ENCODE assay signal across 8 mouse cellular contexts in genomic region chr7:84150361-84151000, GRCm38 (mm10). TPM values are rescaled to one million over a fixed set of nuclear protein-coding genes. Genes with fewer than 3 reads are reported as not detected.
DNase-seq lines count a peak whose midpoint lies in the region; ATAC-seq and TF ChIP-seq lines count a peak whose summit lies in the region.

No protein-coding gene starts in this region.

- H3K4me2 ChIP-seq in lung, postnatal 0 days (replicated peaks; ENCODE audit: low read depth, low read length) = peak overlapping the region; percentile 83
- H3K4me2 ChIP-seq in forebrain, embryonic 11.5 days (ENCODE audit: low read depth, low read length, severe bottlenecking) = peak overlapping the region; percentile 70
- peak overlapping the region; percentile 93 for H3K4me2 ChIP-seq in limb, embryonic 12.5 days

- intact Hi-C loops in gastrocnemius, postnatal 36 days (cut with DNase I) = no loop called here

- no peaks in the 10 kb centered on the region for H3K36me3 ChIP-seq in lung, postnatal 0 days (ENCODE audit: insufficient read depth, low read length)
- H3K36me3 ChIP-seq in forebrain, embryonic 11.5 days (ENCODE audit: control insufficient read depth, insufficient read depth, low read length) = peaks cover 3% of the 10 kb centered on the region; the same call in 1 of the 2 replicates
- H3K36me3 ChIP-seq in limb, embryonic 12.5 days = 0 out of 2 replicates have a peak, but pooled peaks cover 7% of the 10 kb centered on the region

- TF ChIP-seq POLR2A in olfactory bulb, adult 2 months (IDR thresholded peaks at IDR 0.05; ENCODE audit: insufficient read depth, low read depth, low read length) = no peak

- no peaks in the 10 kb centered on the region for H3K9me3 ChIP-seq in lung, postnatal 0 days (ENCODE audit: low read length)
- H3K9me3 ChIP-seq in forebrain, embryonic 11.5 days (ENCODE audit: control insufficient read depth, low read length) = no peaks in the 10 kb centered on the region
- no peaks in the 10 kb centered on the region for H3K9me3 ChIP-seq in limb, embryonic 12.5 days

- peak overlapping the region; percentile 82 for H3K9ac ChIP-seq in lung, postnatal 0 days (replicated peaks; ENCODE audit: low read depth)
- peak overlapping the region; percentile 96 for H3K9ac ChIP-seq in forebrain, embryonic 11.5 days (ENCODE audit: low read length)
- peak overlapping the region; percentile 94 for H3K9ac ChIP-seq in limb, embryonic 12.5 days (replicated peaks)

- peak overlapping the region; percentile 96 for H3K4me3 ChIP-seq in lung, postnatal 0 days (ENCODE audit: low read depth, low read length)
- H3K4me3 ChIP-seq in forebrain, embryonic 11.5 days (ENCODE audit: low read depth, low read length) = peak overlapping the region; percentile 84
- H3K4me3 ChIP-seq in limb, embryonic 12.5 days (replicated peaks) = peak overlapping the region; percentile 91
- peak overlapping the region; percentile 73 for H3K4me3 ChIP-seq in olfactory bulb, adult 2 months (ENCODE audit: insufficient read depth, low read depth, low read length)

- no peaks in the 10 kb centered on the region for H3K27me3 ChIP-seq in lung, postnatal 0 days (replicated peaks; ENCODE audit: insufficient read depth, low read length)
- H3K27me3 ChIP-seq in forebrain, embryonic 11.5 days (ENCODE audit: control insufficient read depth, insufficient read depth, low read length) = no peaks in the 10 kb centered on the region
- H3K27me3 ChIP-seq in limb, embryonic 12.5 days = no peaks in the 10 kb centered on the region

- peak; percentile 54 for DNase-seq in lung, postnatal 0 days (ENCODE audit: low spot score)
- DNase-seq in lung, adult 18-20 months = no peak
- no peak for DNase-seq in forebrain, embryonic 11.5 days (ENCODE audit: low spot score)
- DNase-seq in retina, postnatal 1 day = no peak
- DNase-seq in frontal cortex, postnatal 25 days (ENCODE audit: low spot score in 2 of 2) = no peak
- no peak for DNase-seq in gastrocnemius, postnatal 36 days

- no peak for ATAC-seq in lung, postnatal 0 days
- no peak for ATAC-seq in forebrain, embryonic 11.5 days (replicated peaks; ENCODE audit: low FRiP score)
- ATAC-seq in limb, embryonic 12.5 days (ENCODE audit: insufficient number of reproducible peaks, insufficient read depth, low FRiP score, low TSS enrichment, low read depth) = no peak

- WGBS in lung, postnatal 0 days = 5% methylated on average over 13 of the region's 13 CpGs
- 13% methylated on average over 13 of the region's 13 CpGs for WGBS in forebrain, embryonic 11.5 days
- 10% methylated on average over 13 of the region's 13 CpGs for WGBS in limb, embryonic 12.5 days
- 12% methylated on average over 13 of the region's 13 CpGs for WGBS in olfactory bulb, adult 2 months

- TF ChIP-seq CTCF in lung, postnatal 0 days (IDR thresholded peaks at IDR 0.05) = no peak
- TF ChIP-seq CTCF in olfactory bulb, adult 2 months (IDR thresholded peaks at IDR 0.05; ENCODE audit: insufficient read depth, low read depth, low read length) = no peak

- H3K4me1 ChIP-seq in lung, postnatal 0 days (ENCODE audit: insufficient read depth, low read depth, low read length) = peaks cover 21% of the 10 kb centered on the region; the same call in 1 of the 2 replicates
- peaks cover 2% of the 10 kb centered on the region; the same call in 1 of the 2 replicates for H3K4me1 ChIP-seq in forebrain, embryonic 11.5 days (replicated peaks; ENCODE audit: control insufficient read depth, insufficient read depth, low read length)
- peaks cover 23% of the 10 kb centered on the region for H3K4me1 ChIP-seq in limb, embryonic 12.5 days (replicated peaks)
- peaks cover 15% of the 10 kb centered on the region for H3K4me1 ChIP-seq in olfactory bulb, adult 2 months (ENCODE audit: control insufficient read depth, insufficient read depth, low read length)

- TF ChIP-seq EP300 in lung, postnatal 0 days (IDR thresholded peaks at IDR 0.05) = 0 out of 2 replicates have a peak, but pooled peaks have one; percentile 19

- peak overlapping the region; percentile 97 for H3K27ac ChIP-seq in lung, postnatal 0 days (ENCODE audit: low read length)
- H3K27ac ChIP-seq in forebrain, embryonic 11.5 days (ENCODE audit: low read depth, low read length) = no peak overlapping the region
- no peak overlapping the region for H3K27ac ChIP-seq in limb, embryonic 12.5 days
- H3K27ac ChIP-seq in olfactory bulb, adult 2 months (ENCODE audit: insufficient read depth, low read depth, low read length) = no peak overlapping the region

RNA-seq across cellular contexts. Expression of gene Abhd17c, which starts 1.2 kb away (rescaled TPM):
- polyA plus RNA-seq in lung, postnatal 0 days (2015; fragmentation: Nextera tagmentation; extraction: Ambion mirVana) = 91.3 and 104 TPM in 2 replicates
- 71.3 and 77.7 TPM in 2 replicates for polyA plus RNA-seq in forebrain, embryonic 11.5 days (2014; fragmentation: Nextera tagmentation; extraction: Ambion mirVana)
- 52.9 and 74.1 TPM in 2 replicates for polyA plus RNA-seq in limb, embryonic 12.5 days (2016; fragmentation: Nextera tagmentation; extraction: Ambion mirVana)
- not detected in 2 replicates for polyA plus RNA-seq in olfactory bulb, adult 2 months (2012; ENCODE audit: insufficient read depth, insufficient read length, low replicate concordance, missing spikeins)
- total RNA-seq in gastrocnemius, postnatal 36 days (2021) = 1 to 10 TPM; 5.3 to 6.5 TPM
